Mouse (Mus musculus): ENCODE measurements at regions not wholly inside any gene's neighbourhood (a gene's known extent, or its start where the extent isn't known, plus 50 kb on each side); places are given as distances from the start of the nearest gene placed in this dataset.

DNA sequence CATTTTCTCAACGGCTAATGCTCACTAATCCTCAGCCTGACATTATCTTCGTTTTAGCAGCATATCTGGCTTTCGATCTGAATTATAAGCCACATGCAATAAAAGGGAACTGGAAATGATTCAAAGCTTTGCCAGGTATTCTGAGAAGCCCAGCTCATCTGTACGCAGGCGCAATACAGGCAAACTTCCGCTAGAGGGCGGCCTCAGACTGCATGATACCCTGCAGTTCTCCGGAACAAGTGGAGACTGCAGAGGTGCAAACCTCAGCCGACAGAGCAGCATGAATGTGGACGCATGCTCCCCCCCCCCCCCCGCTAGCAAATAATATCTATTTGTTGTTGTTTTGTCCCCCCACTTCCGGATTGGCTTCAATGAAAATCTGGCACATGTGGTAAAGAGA lies 75.3 kb upstream of the Shisa3 start:
- TF ChIP-seq EP300 (IDR thresholded peaks at IDR 0.05; ENCODE audit: low read depth), result no peak
- peak; percentile 91 for TF ChIP-seq CTCF (IDR thresholded peaks at IDR 0.05; ENCODE audit: low read depth)

Data from liver, postnatal 0 days (tissue).